ENCODE assay signal across 8 mouse cellular contexts in the genomic region with DNA sequence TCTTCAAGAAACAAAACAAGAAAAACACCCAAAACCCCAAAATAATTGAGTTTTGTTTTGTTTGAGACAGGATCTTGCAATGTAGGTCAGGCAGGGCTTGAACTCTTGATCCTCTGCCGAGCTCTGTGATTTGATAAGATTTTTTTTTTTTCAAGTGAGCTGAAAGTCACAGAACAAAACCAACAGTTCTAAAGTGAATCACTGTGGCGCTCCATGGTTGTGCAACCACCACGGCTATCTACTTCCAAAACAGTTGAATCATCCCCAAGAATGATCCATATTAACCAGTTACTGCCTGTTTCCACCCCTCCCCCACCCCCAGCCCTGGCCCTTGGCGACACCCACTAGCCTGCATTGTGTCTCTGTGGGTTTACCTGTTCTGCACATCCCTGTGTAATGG. TPM values are rescaled to one million over a fixed set of nuclear protein-coding genes. Genes with fewer than 3 reads are reported as not detected.
DNase-seq lines count a peak whose midpoint lies in the region; ATAC-seq lines count a peak whose summit lies in the region.

No protein-coding gene starts in this region.

- 84% methylated on average over 4 of the region's 4 CpGs for WGBS in forebrain, embryonic 13.5 days
- WGBS in liver, embryonic 13.5 days (ENCODE audit: insufficient replicate concordance), result 50% methylated on average over 4 of the region's 4 CpGs

- peaks cover 15% of the 10 kb centered on the region for H3K36me3 ChIP-seq in forebrain, embryonic 13.5 days (ENCODE audit: poor library complexity, severe bottlenecking)
- peaks cover 7% of the 10 kb centered on the region; the same call in 1 of the 2 replicates for H3K36me3 ChIP-seq in liver, embryonic 13.5 days

- DNase-seq in heart, adult 18-20 months, result peak; percentile 52 to 53
- no peak for DNase-seq in heart, postnatal 10 days
- DNase-seq in 416B (ENCODE audit: low read depth), result peak; percentile 87
- DNase-seq in liver, embryonic 13.5 days, result no peak
- no peak for DNase-seq in right cerebral cortex, postnatal 10 days (ENCODE audit: low spot score in 2 of 2)
- no peak for DNase-seq in T-cell, adult 2 months (ENCODE audit: low spot score)
- no peak for DNase-seq in spleen, adult 18-20 months

- no peak for ATAC-seq in forebrain, embryonic 13.5 days
- no peak for ATAC-seq in liver, embryonic 13.5 days (ENCODE audit: low read depth)

- no peak overlapping the region for H3K27ac ChIP-seq in forebrain, embryonic 13.5 days
- H3K27ac ChIP-seq in liver, embryonic 13.5 days, result peak overlapping the region; percentile 74

- H3K4me3 ChIP-seq in forebrain, embryonic 13.5 days, result peak overlapping the region; percentile 84
- H3K4me3 ChIP-seq in liver, embryonic 13.5 days (replicated peaks), result peak overlapping the region; percentile 96

- H3K9ac ChIP-seq in forebrain, embryonic 13.5 days, result no peak overlapping the region
- H3K9ac ChIP-seq in liver, embryonic 13.5 days, result peak overlapping the region; percentile 89; the same call in 1 of the 2 replicates

- H3K4me2 ChIP-seq in forebrain, embryonic 13.5 days, result peak overlapping the region; percentile 95
- peak overlapping the region; percentile 93 for H3K4me2 ChIP-seq in liver, embryonic 13.5 days

- H3K27me3 ChIP-seq in forebrain, embryonic 13.5 days, result no peaks in the 10 kb centered on the region
- H3K27me3 ChIP-seq in liver, embryonic 13.5 days, result no peaks in the 10 kb centered on the region

- peaks cover 31% of the 10 kb centered on the region for H3K4me1 ChIP-seq in forebrain, embryonic 13.5 days
- H3K4me1 ChIP-seq in liver, embryonic 13.5 days (replicated peaks), result peaks cover 47% of the 10 kb centered on the region

- intact Hi-C loops in heart, postnatal 10 days (cut with DNase I), result loop anchor here (2.0 kb wide), 1 partner anchor 44 kb away; no protein-coding TSS in a partner anchor

- H3K9me3 ChIP-seq in forebrain, embryonic 13.5 days (replicated peaks), result no peaks in the 10 kb centered on the region
- H3K9me3 ChIP-seq in liver, embryonic 13.5 days (replicated peaks), result no peaks in the 10 kb centered on the region

RNA-seq across cellular contexts. Expression of gene Wbp1l, which starts 1.5 kb away (rescaled TPM):
- total RNA-seq in heart, adult 18-20 months (2021), result 10 to 100 TPM; 46.9 to 60.7 TPM
- total RNA-seq in heart, postnatal 10 days (2021), result 10 to 100 TPM; 65.0 to 75.0 TPM
- 33.1 and 36.5 TPM in 2 replicates for polyA plus RNA-seq in forebrain, embryonic 13.5 days (2015; fragmentation: Nextera tagmentation; extraction: Ambion mirVana)
- 14.9 and 17.3 TPM in 2 replicates for polyA plus RNA-seq in liver, embryonic 13.5 days (2015; fragmentation: Nextera tagmentation; extraction: Ambion mirVana)

RNA-seq across cellular contexts. Expression of gene Sfxn2, which starts 27.2 kb away (rescaled TPM):
- total RNA-seq in heart, adult 18-20 months (2021), result 1 to 10 TPM; 2.0 to 2.8 TPM
- total RNA-seq in heart, postnatal 10 days (2021), result 1 to 10 TPM; 3.0 to 3.8 TPM
- 12.4 and 13.2 TPM in 2 replicates for polyA plus RNA-seq in forebrain, embryonic 13.5 days (2015; fragmentation: Nextera tagmentation; extraction: Ambion mirVana)
- 18.3 and 19.8 TPM in 2 replicates for polyA plus RNA-seq in liver, embryonic 13.5 days (2015; fragmentation: Nextera tagmentation; extraction: Ambion mirVana)

RNA-seq across cellular contexts. Expression of gene Arl3, which starts 27.4 kb away (rescaled TPM):
- 10 to 100 TPM; 34.6 to 38.1 TPM for total RNA-seq in heart, adult 18-20 months (2021)
- 10 to 100 TPM; 32.8 to 33.6 TPM for total RNA-seq in heart, postnatal 10 days (2021)
- polyA plus RNA-seq in forebrain, embryonic 13.5 days (2015; fragmentation: Nextera tagmentation; extraction: Ambion mirVana), result 233 and 245 TPM in 2 replicates
- 29.8 and 32.1 TPM in 2 replicates for polyA plus RNA-seq in liver, embryonic 13.5 days (2015; fragmentation: Nextera tagmentation; extraction: Ambion mirVana)

Comparison
In these comparisons a context has a peak if more than half of its experiments do, and no peak if none do; other contexts are left out.
1. DNase-seq: peak in heart, adult 18-20 months (2 of 2) and 416B (single experiment); none in heart, postnatal 10 days (0 of 2), liver, embryonic 13.5 days (single experiment), right cerebral cortex, postnatal 10 days (0 of 2), T-cell, adult 2 months (single experiment) and spleen, adult 18-20 months (0 of 2).